Mouse (Mus musculus) mesoderm, embryonic 11.5 days (tissue): ENCODE measurements at regions not wholly inside any gene's neighbourhood (a gene's known extent, or its start where the extent isn't known, plus 50 kb on each side); places are given as distances from the start of the nearest gene placed in this dataset.

Experiments used
- DNase-seq: peaks from one replicate; pipeline ENCODE4 v3.0.0-alpha.2; 2012; ENCODE audit warnings: low read depth, low spot score

GRCm38 (mm10) chr15:87201055-87201454, 343.0 kb upstream of the Fam19a5 start:
- no peak for DNase-seq

DNA sequence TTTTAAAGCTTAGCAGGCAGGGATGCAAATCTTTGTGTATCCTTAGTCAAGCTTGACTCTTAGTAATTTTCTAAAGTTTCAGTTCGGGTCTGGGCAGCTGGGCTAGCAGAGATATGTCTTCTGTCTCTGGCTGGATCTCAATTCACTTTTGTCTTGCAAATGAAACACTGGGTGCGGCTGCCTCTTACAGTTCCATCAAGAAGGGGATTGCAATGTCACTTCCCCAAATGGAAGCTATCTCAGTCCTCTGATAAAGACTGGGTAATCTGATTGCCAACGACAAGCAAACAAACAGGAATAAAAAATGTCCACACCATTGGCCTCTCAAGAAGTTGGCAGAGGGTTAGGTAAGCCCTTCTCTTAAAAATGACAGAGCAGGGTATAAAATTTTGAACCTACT, 314.1 kb upstream of the Fam19a5 start:
- no peak for DNase-seq

- DNase-seq = no peak
Observed at GRCm38 (mm10) chr15:87236096-87236495, 308.0 kb upstream of the Fam19a5 start.

DNA sequence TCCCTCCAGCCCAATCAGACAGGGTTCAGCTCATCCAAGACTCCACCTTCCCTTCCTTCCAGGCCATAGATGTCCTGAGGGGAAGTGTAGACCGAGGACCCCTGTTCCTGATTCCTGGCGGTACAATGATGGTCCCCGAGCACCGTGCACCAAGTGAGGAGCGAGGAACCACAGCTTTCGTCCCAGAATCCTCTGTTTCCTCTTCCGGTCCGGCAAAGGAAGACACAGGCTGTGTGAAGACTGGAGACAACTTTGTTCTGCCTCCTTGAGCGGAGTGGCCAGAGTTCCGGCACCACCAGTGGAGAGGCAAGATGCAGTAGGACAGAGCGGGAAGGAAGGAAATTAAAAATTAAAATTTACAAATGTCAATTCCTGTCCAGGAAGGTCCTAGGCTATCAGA, 305.0 kb upstream of the Fam19a5 start:
- no peak for DNase-seq

DNA sequence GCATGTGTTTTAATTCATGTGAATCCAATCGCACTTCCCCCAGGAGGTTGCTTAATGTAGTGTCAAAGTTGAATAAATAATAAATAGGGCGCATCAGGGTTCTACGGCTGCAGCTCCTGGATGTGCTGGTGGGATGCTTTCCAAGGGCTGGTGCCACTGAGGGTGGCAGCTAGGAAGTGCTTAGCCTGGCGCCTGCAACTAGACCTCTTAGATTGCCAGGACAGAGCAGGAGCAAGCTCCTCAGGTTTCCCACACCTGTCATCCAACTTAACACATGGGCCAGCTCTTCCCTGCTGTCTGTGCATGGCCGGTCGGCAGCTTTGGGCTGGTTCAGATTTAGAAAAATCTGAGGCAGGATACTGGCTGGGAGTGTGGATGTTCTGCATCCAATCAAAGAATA, 282.6 kb upstream of the Fam19a5 start:
- no peak for DNase-seq

DNA sequence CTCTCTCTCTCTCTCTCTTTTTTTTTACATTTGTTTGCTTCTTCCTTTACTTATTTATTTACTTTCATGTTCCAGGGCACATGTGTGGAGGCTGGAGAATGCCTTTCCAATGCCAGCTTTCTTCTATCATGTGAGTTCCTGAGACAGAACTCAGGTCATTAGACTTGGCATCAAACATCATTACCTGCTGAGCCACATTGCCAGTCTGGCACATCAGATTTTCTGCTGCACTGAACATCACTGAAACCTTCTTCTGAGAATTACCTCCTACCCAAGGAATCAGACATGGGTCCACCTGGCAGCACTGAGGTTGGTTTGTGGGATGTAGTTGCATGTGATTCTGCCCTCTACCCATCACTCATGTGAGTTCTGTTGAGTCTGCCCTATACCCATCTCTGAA, 279.2 kb upstream of the Fam19a5 start:
- no peak for DNase-seq

DNA sequence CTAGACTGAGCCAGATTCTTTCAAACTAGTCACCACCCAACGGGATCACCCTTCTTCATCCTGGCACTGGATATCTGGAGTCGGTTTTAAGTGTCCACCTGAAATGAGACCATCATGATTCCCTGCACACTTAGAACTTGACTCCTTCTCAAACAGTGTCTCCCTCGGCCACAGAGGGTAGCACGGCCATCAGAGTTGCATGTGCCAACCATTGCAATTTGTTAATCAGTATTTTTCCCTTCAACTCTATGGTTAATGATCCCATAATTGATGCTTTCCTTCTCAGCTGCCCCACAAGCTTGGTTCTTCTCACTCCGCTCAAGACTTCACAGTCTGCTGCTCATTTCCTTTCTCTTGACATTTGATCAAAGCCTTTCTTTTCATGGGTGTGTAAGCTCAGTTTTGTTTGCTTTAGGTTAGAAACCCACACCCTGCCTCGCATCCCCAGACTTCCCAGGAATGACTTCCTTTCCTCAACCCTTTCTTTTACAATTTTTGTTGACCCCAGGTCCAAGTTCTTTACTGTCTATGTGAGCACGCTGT, 253.0 kb upstream of the Fam19a5 start:
- DNase-seq = no peak

- no peak for DNase-seq
Observed at GRCm38 (mm10) chr15:87319896-87320295, 224.2 kb upstream of the Fam19a5 start.

DNA sequence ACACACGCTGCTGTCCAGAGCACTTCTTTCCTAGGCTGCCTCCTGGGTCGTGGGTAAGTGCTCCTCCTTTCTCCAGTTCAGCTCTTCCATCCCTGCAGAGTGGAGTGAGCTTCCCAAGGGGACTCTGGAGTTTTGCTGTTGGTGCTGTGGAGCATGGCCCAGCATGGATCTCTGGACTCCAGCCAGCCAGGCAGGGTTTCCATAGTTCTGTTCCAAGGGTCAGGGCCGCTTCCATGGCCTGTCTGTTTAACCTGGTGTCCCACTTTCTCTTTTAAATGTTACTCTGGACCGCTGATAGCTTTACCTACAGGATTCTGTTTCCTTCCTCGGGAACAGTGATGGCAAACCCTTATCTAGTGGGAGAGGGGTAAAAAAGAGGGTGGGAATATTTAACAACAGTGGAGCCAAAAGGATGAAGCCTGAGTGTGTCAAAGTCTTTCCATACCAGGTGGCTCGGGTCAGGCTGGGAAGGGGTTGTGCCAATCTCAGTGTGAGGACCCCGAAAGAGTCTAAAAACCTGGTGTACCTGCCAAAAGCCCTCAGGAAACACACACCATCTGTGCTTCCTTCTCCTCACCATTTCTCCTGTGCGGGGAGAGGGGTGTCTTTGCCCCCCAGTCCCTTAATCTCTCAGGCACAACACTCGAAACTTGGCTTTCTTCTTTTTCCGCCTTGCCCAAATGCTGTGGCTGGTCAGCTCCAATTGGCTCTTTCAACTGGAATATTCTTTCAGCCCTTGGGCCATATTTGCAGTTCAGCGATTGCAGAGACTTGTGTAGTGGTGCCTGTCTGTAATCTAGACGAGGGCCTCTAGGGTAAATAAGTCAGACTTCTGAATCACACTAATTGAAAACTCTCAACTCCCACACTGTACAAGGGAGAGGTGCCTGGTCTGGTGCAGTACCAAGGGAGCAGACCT, 222.8 kb upstream of the Fam19a5 start:
- no peak for DNase-seq

DNA sequence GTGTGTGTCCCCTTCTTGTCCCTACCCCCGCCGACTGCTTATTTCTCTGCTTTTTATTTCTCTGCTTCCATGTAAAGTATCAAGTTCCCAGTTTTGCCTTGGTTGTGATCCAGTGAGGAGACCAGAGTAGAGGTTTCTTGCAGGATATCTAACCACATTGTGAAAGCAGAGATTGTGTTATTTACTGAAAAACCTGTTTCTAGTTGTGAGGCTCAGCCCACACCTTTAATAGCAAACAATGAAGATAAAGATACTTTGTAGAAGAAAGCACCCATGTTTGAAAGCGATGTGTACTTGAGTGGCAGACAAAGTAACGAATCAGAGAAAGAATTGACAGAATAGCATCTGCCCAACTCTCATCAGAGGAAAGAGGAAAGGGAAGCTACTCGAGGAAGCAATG, 218.7 kb upstream of the Fam19a5 start:
- no peak for DNase-seq

- DNase-seq = no peak
Observed at GRCm38 (mm10) chr15:87326281-87326680, 217.8 kb upstream of the Fam19a5 start.

- no peak for DNase-seq
Observed at GRCm38 (mm10) chr15:87332441-87332840, 211.7 kb upstream of the Fam19a5 start.

GRCm38 (mm10) chr15:87333527-87333926, 210.6 kb upstream of the Fam19a5 start:
- no peak for DNase-seq

DNA sequence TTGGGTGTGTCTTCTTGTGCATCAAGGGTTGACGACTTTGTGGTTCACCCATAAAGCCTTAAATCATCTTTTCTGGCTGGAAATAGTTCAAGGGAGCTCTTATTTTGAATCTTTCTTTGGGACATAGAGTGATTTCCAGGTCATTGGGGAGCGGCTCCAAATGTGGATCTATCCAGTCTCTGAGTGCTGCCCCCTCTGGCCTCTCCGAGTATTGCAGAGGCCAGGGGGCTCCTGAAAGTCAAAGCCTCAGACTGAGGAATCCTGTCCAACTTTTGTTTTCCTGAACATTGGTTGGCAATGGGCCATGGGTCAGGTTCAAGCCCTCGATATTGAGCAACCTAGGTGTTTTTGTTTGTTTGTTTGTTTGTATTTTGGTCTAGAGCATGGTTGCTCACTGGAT, 209.7 kb upstream of the Fam19a5 start:
- no peak for DNase-seq

GRCm38 (mm10) chr15:87335324-87335723, 208.8 kb upstream of the Fam19a5 start:
- no peak for DNase-seq

DNA sequence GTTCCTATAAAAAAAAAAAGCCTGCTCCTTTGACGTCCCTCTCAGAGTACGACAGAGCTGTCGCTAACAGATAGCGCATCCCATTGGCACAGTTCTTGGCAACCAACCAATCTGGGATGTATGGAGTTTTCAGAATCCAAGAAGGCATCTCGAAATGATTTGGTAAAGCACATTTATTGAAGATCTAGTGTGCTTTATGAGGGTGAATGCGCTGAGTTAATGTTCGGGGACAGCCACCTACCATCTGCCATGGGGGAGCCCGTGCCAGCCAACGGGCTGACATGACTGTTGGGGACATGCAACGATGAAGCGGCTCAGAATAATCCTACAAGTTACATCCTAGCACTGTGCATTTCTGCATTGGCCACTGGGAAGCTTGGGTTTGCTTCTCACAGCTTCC, 208.4 kb upstream of the Fam19a5 start:
- DNase-seq = no peak

DNA sequence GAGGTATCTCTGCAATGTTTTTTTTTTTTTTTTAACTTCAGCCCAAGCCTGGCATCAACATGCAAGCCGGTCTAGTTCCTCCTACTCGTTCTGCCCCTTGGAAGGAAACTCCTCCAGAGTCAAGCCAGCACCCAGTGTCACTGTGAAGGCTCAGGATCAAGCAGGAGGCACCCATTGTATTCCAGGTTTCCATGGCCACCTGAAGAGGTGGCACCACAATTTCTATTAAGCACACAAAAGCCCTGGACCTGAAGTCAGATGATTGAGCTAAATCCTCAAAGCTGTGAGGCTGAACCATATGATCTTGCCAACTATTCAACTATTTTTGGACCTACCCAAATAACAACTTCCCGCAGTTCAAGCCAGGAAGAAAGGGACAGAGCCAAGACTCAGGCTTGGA, 204.2 kb upstream of the Fam19a5 start:
- DNase-seq = no peak

GRCm38 (mm10) chr15:87342656-87343055, 201.4 kb upstream of the Fam19a5 start:
- no peak for DNase-seq

GRCm38 (mm10) chr15:87345826-87346225, 198.3 kb upstream of the Fam19a5 start:
- no peak for DNase-seq

GRCm38 (mm10) chr15:87349533-87350247, 194.4 kb upstream of the Fam19a5 start:
- DNase-seq = no peak

DNA sequence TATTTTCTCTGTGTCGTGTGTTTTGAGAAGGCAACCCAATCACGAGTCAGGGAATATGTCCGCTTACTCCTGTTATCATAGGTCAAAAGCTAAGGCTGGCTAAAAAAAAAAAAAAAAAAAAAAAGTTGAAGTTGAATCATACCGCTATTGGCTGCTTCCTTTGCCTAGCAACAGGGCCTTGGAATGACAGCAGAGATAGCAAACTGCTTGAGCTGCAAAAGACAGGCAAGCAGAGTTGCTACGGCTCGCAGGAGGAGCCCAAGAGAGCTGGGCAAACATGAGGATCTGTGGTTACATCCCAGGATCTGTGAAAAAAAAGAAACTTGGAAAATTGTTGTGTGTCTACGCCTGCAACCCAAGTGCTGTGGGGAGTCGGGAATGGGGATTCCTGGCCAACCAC, 191.3 kb upstream of the Fam19a5 start:
- no peak for DNase-seq

GRCm38 (mm10) chr15:87353886-87354285, 190.2 kb upstream of the Fam19a5 start:
- no peak for DNase-seq

- no peak for DNase-seq
Observed at GRCm38 (mm10) chr15:87360457-87360856, 183.6 kb upstream of the Fam19a5 start.
